Mouse (Mus musculus): ENCODE data around the gene Hspbap1. TPM values are rescaled to one million over a fixed set of nuclear protein-coding genes. Genes with fewer than 3 reads are reported as not detected.
A peak's percentile ranks its signal among the peaks of the same experiment; 100 is the strongest.

The Hspbap1 gene
- polyA plus RNA-seq, 1 experiment from 2014 or later, result 15.9 TPM

DNA sequence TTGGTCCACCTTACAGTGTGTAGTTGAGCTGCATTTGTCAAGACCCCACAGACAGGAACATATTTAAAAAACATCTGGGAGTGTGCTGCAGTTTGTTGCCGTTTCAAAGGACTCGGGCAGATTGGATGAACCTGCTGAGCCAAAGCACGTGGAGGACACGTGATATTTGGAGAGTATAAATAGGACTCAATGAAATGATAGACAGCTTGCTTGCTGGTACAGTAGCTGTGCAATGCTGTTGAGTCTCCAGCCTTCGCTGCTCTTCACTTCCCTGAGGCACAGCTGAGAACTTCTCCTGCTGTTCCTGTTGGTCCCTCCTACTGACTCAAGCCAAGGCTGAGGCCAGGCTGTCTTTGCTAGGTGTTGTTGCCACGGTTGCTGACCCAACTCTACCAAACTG lies 29.2 kb upstream of the Hspbap1 start:
- no peak overlapping the region for H3K4me2 ChIP-seq (ENCODE audit: low read depth, low read length)
- H3K27me3 ChIP-seq (replicated peaks; ENCODE audit: control insufficient read depth, insufficient read depth, low read length), result no peaks in the 10 kb centered on the region
- no peaks in the 10 kb centered on the region for H3K9me3 ChIP-seq (ENCODE audit: control insufficient read depth, low read length)
- H3K4me3 ChIP-seq (ENCODE audit: low read length), result no peak overlapping the region
- no peaks in the 10 kb centered on the region for H3K36me3 ChIP-seq (ENCODE audit: control insufficient read depth, insufficient read depth, low read length)
- no peak overlapping the region for H3K27ac ChIP-seq (ENCODE audit: low read length)
- no peak overlapping the region for H3K9ac ChIP-seq (ENCODE audit: low read depth, low read length)
- peaks cover 9% of the 10 kb centered on the region; the same call in 1 of the 2 replicates for H3K4me1 ChIP-seq (ENCODE audit: control insufficient read depth, insufficient read depth, low read length)
- WGBS, result 78% methylated on average over 6 of the region's 6 CpGs
- no peak for ATAC-seq

DNA sequence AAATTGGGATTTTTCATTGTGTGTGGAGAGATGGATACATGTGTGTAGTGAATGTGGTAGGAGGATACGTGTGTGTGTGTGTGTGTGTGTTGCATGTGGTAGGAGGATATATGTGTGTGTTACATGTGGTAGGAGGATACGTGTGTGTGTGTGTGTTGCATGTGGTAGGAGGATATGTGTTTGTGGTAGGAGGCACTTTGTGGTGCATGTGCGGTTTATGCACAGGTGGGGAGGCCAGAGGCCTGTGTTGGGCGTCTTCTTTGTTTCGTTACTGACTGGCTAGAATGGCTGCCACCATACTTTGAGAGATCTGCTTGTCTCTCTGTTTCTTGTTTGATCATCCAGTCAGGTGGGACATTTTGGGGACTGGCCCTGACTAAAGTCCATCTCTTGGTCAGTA lies 28.6 kb upstream of the Hspbap1 start:
- 95% methylated on average over 5 of the region's 5 CpGs for WGBS
- Histone ChIP-seq H3K9me3 (ENCODE audit: control insufficient read depth, low read length) (no peaks in the 10 kb centered on the region), H3K4me3 (ENCODE audit: low read length) (no peak overlapping the region), H3K27ac (ENCODE audit: low read length) (no peak overlapping the region), H3K9ac (ENCODE audit: low read depth, low read length) (no peak overlapping the region), H3K4me2 (ENCODE audit: low read depth, low read length) (no peak overlapping the region), H3K4me1 (ENCODE audit: control insufficient read depth, insufficient read depth, low read length) (peaks cover 9% of the 10 kb centered on the region; the same call in 1 of the 2 replicates), H3K36me3 (ENCODE audit: control insufficient read depth, insufficient read depth, low read length) (no peaks in the 10 kb centered on the region), H3K27me3 (replicated peaks; ENCODE audit: control insufficient read depth, insufficient read depth, low read length) (no peaks in the 10 kb centered on the region)
- ATAC-seq, result no peak

- Histone ChIP-seq H3K9ac (ENCODE audit: low read depth, low read length) (no peak overlapping the region), H3K36me3 (ENCODE audit: control insufficient read depth, insufficient read depth, low read length) (no peaks in the 10 kb centered on the region), H3K9me3 (ENCODE audit: control insufficient read depth, low read length) (no peaks in the 10 kb centered on the region), H3K27me3 (replicated peaks; ENCODE audit: control insufficient read depth, insufficient read depth, low read length) (no peaks in the 10 kb centered on the region), H3K4me1 (ENCODE audit: control insufficient read depth, insufficient read depth, low read length) (peaks cover 9% of the 10 kb centered on the region; the same call in 1 of the 2 replicates), H3K27ac (ENCODE audit: low read length) (no peak overlapping the region), H3K4me3 (ENCODE audit: low read length) (no peak overlapping the region), H3K4me2 (ENCODE audit: low read depth, low read length) (no peak overlapping the region)
- ATAC-seq, result no peak
- WGBS, result 88% methylated on average over 12 of the region's 12 CpGs
These were observed 27.8 kb upstream of the Hspbap1 start for GRCm38 (mm10) chr16:35742251-35742937.

DNA sequence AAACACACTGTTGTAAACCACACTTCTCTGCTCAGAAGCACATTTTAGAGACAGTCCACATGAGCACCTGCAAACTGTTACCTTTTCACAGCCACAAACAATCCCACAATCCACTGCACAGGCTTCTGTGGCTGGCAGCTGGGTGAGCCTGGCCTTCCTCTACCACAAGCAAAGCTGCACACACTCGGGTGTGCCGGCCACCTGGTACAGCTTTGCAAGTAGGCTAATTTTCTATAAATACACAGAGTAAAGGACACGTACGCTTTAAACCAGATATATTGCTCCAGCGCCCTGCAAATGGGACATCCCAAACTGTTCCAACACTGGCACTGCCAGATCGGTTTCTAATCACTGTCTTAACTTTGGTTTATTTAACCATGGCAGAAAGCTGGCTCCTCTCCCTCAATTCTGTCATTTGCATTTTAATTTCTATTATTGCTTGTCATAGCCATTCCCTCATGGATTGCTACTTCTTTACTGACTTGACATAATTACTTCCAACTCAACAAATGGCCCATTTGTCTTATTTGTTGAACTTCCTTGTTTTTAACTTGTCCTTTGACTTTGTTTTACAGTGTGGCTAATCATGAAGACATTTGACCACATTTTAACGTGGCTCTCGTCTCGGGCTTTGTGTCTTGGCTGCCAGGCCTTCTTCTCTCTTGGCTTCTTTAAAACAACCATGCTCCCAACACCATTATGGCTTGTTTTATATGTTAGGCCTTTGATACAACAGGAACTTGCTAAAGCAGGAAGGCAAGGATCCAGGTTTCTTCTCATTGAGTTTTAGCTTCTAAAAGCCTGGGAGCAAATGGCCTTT lies 22.5 kb upstream of the Hspbap1 start:
- Histone ChIP-seq H3K4me3 (ENCODE audit: low read length) (no peak overlapping the region), H3K27ac (ENCODE audit: low read length) (peak overlapping the region; percentile 44; the same call in 1 of the 2 replicates), H3K4me1 (ENCODE audit: control insufficient read depth, insufficient read depth, low read length) (no peaks in the 10 kb centered on the region), H3K27me3 (replicated peaks; ENCODE audit: control insufficient read depth, insufficient read depth, low read length) (no peaks in the 10 kb centered on the region), H3K9ac (ENCODE audit: low read depth, low read length) (no peak overlapping the region), H3K4me2 (ENCODE audit: low read depth, low read length) (no peak overlapping the region), H3K36me3 (ENCODE audit: control insufficient read depth, insufficient read depth, low read length) (no peaks in the 10 kb centered on the region), H3K9me3 (ENCODE audit: control insufficient read depth, low read length) (no peaks in the 10 kb centered on the region)
- whole genome bisulfite sequencing, result 73% methylated on average over 9 of the region's 9 CpGs
- no peak for ATAC-seq

DNA sequence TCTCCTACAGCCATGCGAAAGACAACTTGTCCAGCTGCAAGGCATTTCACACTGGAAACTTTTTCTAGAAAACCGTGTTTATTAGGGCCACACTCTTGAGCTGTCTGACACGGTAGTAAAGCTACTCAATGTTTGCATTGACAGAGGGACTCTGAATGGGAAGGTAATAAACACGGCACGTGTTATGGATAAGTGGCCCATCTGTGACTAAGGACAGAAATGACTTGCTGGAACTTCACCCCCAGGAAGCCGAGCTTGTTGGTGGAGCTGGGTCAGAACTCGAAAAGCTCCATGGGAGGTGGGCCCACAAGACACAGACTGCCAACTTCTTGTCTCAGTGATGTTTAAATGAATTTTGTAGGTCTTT lies 22.0 kb upstream of the Hspbap1 start:
- no peaks in the 10 kb centered on the region for H3K36me3 ChIP-seq (ENCODE audit: control insufficient read depth, insufficient read depth, low read length)
- peak overlapping the region; percentile 44; the same call in 1 of the 2 replicates for H3K27ac ChIP-seq (ENCODE audit: low read length)
- no peaks in the 10 kb centered on the region for H3K4me1 ChIP-seq (ENCODE audit: control insufficient read depth, insufficient read depth, low read length)
- WGBS, result 55% methylated on average over 7 of the region's 7 CpGs
- peak; percentile 86 for ATAC-seq
- H3K27me3 ChIP-seq (replicated peaks; ENCODE audit: control insufficient read depth, insufficient read depth, low read length), result no peaks in the 10 kb centered on the region
- no peak overlapping the region for H3K9ac ChIP-seq (ENCODE audit: low read depth, low read length)
- no peak overlapping the region for H3K4me2 ChIP-seq (ENCODE audit: low read depth, low read length)
- H3K4me3 ChIP-seq (ENCODE audit: low read length), result no peak overlapping the region
- H3K9me3 ChIP-seq (ENCODE audit: control insufficient read depth, low read length), result no peaks in the 10 kb centered on the region

DNA sequence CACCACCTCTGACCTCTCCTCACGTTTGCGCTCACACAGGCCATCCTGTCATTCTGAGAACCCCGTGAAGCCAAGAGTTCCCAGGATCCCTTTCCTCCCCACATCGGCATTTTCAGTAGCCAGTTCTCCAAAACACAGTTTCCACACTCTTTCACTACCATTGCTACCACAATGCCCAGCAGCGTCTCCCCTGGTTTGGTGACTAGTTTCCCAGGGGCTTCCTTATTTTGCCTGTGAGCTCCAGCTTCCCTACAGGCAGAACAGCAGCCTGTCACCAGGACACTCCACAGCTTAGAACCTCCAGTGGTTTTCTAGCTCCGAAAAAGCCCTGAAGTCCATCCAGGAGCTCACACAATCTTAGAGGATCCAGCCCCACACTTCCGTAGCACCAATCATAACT lies 20.8 kb upstream of the Hspbap1 start:
- 79% methylated on average over 7 of the region's 7 CpGs for WGBS

GRCm38 (mm10) chr16:35751841-35752240 lies 18.3 kb upstream of the Hspbap1 start:
- Histone ChIP-seq H3K4me3 (ENCODE audit: low read length) (no peak overlapping the region), H3K9ac (ENCODE audit: low read depth, low read length) (no peak overlapping the region), H3K36me3 (ENCODE audit: control insufficient read depth, insufficient read depth, low read length) (no peaks in the 10 kb centered on the region), H3K4me1 (ENCODE audit: control insufficient read depth, insufficient read depth, low read length) (peaks cover 3% of the 10 kb centered on the region; the same call in 1 of the 2 replicates), H3K9me3 (ENCODE audit: control insufficient read depth, low read length) (no peaks in the 10 kb centered on the region), H3K27ac (ENCODE audit: low read length) (no peak overlapping the region), H3K4me2 (ENCODE audit: low read depth, low read length) (no peak overlapping the region), H3K27me3 (replicated peaks; ENCODE audit: control insufficient read depth, insufficient read depth, low read length) (no peaks in the 10 kb centered on the region)
- 82% methylated on average over 4 of the region's 4 CpGs for WGBS
- no peak for ATAC-seq

More for the DNA sequence above, 20.8 kb upstream of the Hspbap1 start:
- H3K4me3 ChIP-seq (ENCODE audit: low read length), result no peak overlapping the region
- no peaks in the 10 kb centered on the region for H3K36me3 ChIP-seq (ENCODE audit: control insufficient read depth, insufficient read depth, low read length)
- ATAC-seq, result no peak
- no peaks in the 10 kb centered on the region for H3K9me3 ChIP-seq (ENCODE audit: control insufficient read depth, low read length)
- no peak overlapping the region for H3K4me2 ChIP-seq (ENCODE audit: low read depth, low read length)
- H3K4me1 ChIP-seq (ENCODE audit: control insufficient read depth, insufficient read depth, low read length), result no peaks in the 10 kb centered on the region
- H3K27me3 ChIP-seq (replicated peaks; ENCODE audit: control insufficient read depth, insufficient read depth, low read length), result no peaks in the 10 kb centered on the region
- H3K9ac ChIP-seq (ENCODE audit: low read depth, low read length), result no peak overlapping the region
- H3K27ac ChIP-seq (ENCODE audit: low read length), result no peak overlapping the region

DNA sequence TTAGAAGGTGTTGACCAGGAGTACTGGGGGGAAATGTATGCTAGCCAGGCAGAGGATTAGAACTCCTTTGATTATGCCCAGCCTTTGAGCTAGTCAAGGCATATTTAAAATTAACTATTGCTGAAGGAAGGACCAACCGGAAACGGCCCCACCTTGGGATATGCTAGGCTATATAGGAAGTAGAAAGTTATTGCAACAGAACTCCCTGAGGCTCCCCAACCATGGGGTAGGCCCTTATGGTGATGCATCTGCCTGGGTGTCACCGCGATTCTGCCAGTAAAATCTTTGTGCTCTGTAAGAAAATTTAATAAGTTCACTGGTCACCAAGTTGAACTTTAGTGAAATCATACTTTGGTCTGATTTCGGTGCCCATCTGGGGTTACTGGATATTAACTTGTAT lies 16.2 kb upstream of the Hspbap1 start:
- H3K9ac ChIP-seq (ENCODE audit: low read depth, low read length), result no peak overlapping the region
- peaks cover 3% of the 10 kb centered on the region; the same call in 1 of the 2 replicates for H3K4me1 ChIP-seq (ENCODE audit: control insufficient read depth, insufficient read depth, low read length)
- H3K27me3 ChIP-seq (replicated peaks; ENCODE audit: control insufficient read depth, insufficient read depth, low read length), result no peaks in the 10 kb centered on the region
- H3K36me3 ChIP-seq (ENCODE audit: control insufficient read depth, insufficient read depth, low read length), result no peaks in the 10 kb centered on the region
- no peak for ATAC-seq
- 90% methylated on average over 5 of the region's 5 CpGs for WGBS
- H3K9me3 ChIP-seq (ENCODE audit: control insufficient read depth, low read length), result no peaks in the 10 kb centered on the region
- H3K27ac ChIP-seq (ENCODE audit: low read length), result no peak overlapping the region
- H3K4me3 ChIP-seq (ENCODE audit: low read length), result no peak overlapping the region
- H3K4me2 ChIP-seq (ENCODE audit: low read depth, low read length), result no peak overlapping the region

GRCm38 (mm10) chr16:35755502-35756334 lies 14.5 kb upstream of the Hspbap1 start:
- 74% methylated on average over 6 of the region's 6 CpGs for WGBS
- H3K27me3 ChIP-seq (replicated peaks; ENCODE audit: control insufficient read depth, insufficient read depth, low read length), result no peaks in the 10 kb centered on the region
- no peaks in the 10 kb centered on the region for H3K9me3 ChIP-seq (ENCODE audit: control insufficient read depth, low read length)
- H3K4me1 ChIP-seq (ENCODE audit: control insufficient read depth, insufficient read depth, low read length), result peaks cover 3% of the 10 kb centered on the region; the same call in 1 of the 2 replicates
- no peak overlapping the region for H3K27ac ChIP-seq (ENCODE audit: low read length)
- H3K4me3 ChIP-seq (ENCODE audit: low read length), result no peak overlapping the region
- H3K9ac ChIP-seq (ENCODE audit: low read depth, low read length), result no peak overlapping the region
- no peak overlapping the region for H3K4me2 ChIP-seq (ENCODE audit: low read depth, low read length)
- ATAC-seq, result no peak
- no peaks in the 10 kb centered on the region for H3K36me3 ChIP-seq (ENCODE audit: control insufficient read depth, insufficient read depth, low read length)

All from intestine, embryonic 16.5 days (tissue).